Mouse (Mus musculus) liver, adult 2 months (tissue): ENCODE measurements around the gene Numa1.

ENCODE experiments used
- CTCF ChIP-seq: fragments of 200-500 bp; IDR thresholded peaks from 2 replicates; pipeline ENCODE4 v1.5.1; 2011; ENCODE audit warnings: low read depth, low read length, control low read depth
- POLR2A ChIP-seq: fragments of 200-500 bp; IDR thresholded peaks from 2 replicates; pipeline ENCODE4 v1.6.1; 2011; ENCODE audit warnings: low read length, control low read depth; ENCODE audit not compliant: insufficient read depth; ENCODE audit errors: extremely low read depth

GRCm38 (mm10) chr7:101902846-101903245 is 31.1 kb upstream of the Numa1 start:
- TF ChIP-seq CTCF (no peak), POLR2A (no peak)
